Mouse (Mus musculus) heart, postnatal 0 days (tissue): ENCODE results near the gene Hamp. TPM values are rescaled to one million over a fixed set of nuclear protein-coding genes. Genes with fewer than 3 reads are reported as not detected.

Experiments
- ATAC-seq: fragments of 200-750 bp; cut with Nextera tagmentation; 2 replicates; pipeline ENCODE4 v1.8.0; 2017; ENCODE audit warnings: low read depth, moderate number of reproducible peaks, moderate library complexity; ENCODE audit not compliant: insufficient read depth
- DNase-seq: peaks from one replicate; pipeline ENCODE4 v3.0.0-alpha.2; 2016; ENCODE audit warnings: low spot score
- H3K27ac ChIP-seq: fragments of 300-500 bp; sonication (generic); 2 replicates; pipeline ENCODE4 v1.5.1; 2014; ENCODE audit warnings: low read depth, mild to moderate bottlenecking
- H3K27me3 ChIP-seq: fragments of 300-500 bp; sonication (generic); 2 replicates; pipeline ENCODE4 v1.6.1; 2014; ENCODE audit warnings: low read length, mixed read lengths; ENCODE audit not compliant: control insufficient read depth, insufficient read depth
- H3K36me3 ChIP-seq: fragments of 300-500 bp; sonication (generic); replicated peaks from 2 replicates; pipeline ENCODE4 v1.6.1; 2014; ENCODE audit warnings: low read length, mixed read lengths; ENCODE audit not compliant: control insufficient read depth, insufficient read depth
- H3K4me1 ChIP-seq: fragments of 300-500 bp; sonication (generic); 2 replicates; pipeline ENCODE4 v1.6.1; 2014; ENCODE audit warnings: antibody characterized with exemption; ENCODE audit not compliant: control insufficient read depth, insufficient read depth
- H3K4me2 ChIP-seq: fragments of 300-500 bp; sonication (generic); 2 replicates; pipeline ENCODE4 v1.6.1; 2014; ENCODE audit warnings: low read depth, mild to moderate bottlenecking, low read length, moderate library complexity
- H3K4me3 ChIP-seq: fragments of 300-500 bp; sonication (generic); 2 replicates; pipeline ENCODE4 v1.5.1; 2014; ENCODE audit warnings: low read depth, low read length
- H3K9ac ChIP-seq: fragments of 300-500 bp; sonication (generic); replicated peaks from 2 replicates; pipeline ENCODE4 v1.6.1; 2014; ENCODE audit warnings: low read depth, low read length, mixed read lengths
- H3K9me3 ChIP-seq: fragments of 300-500 bp; sonication (generic); replicated peaks from 2 replicates; pipeline ENCODE4 v1.6.1; 2016; ENCODE audit warnings: low read length; ENCODE audit not compliant: control insufficient read depth
- CTCF ChIP-seq: IDR thresholded peaks from 2 replicates; pipeline ENCODE4 v1.5.1; 2016; ENCODE audit warnings: antibody characterized with exemption, control low read depth, low read depth
- EP300 ChIP-seq: IDR thresholded peaks from 2 replicates; pipeline ENCODE4 v1.6.1; 2016; ENCODE audit warnings: antibody characterized with exemption, low read depth
- WGBS: fragments of 180-500 bp; shearing (Covaris S2); extraction: QIAGEN DNeasy Blood & Tissue Kit; methylation state at CpG from one replicate; pipeline ENCODE4 v1.1.7; 2014; 5-methylcytosine and 5-hydroxymethylcytosine counted together
- polyA plus RNA-seq: library from polyadenylated mRNA; unstranded; fragments of >200 nt; fragmentation: Nextera tagmentation; extraction: Ambion mirVana; gene quantifications from 2 replicates; pipeline ENCODE4 v1.2.1, GENCODE M21; 2015
- total RNA-seq: library from RNA; depleted of rRNA; stranded (reverse); fragments of >200 nt; gene quantifications from 2 replicates; pipeline ENCODE4 v1.2.3, GENCODE M21; 2014; ENCODE audit warnings: low replicate concordance; rRNA removed

Hamp gene
- total and polyA plus RNA-seq, 2 experiments from 2014 or later: 1.7 TPM; not detected in 1

DNA sequence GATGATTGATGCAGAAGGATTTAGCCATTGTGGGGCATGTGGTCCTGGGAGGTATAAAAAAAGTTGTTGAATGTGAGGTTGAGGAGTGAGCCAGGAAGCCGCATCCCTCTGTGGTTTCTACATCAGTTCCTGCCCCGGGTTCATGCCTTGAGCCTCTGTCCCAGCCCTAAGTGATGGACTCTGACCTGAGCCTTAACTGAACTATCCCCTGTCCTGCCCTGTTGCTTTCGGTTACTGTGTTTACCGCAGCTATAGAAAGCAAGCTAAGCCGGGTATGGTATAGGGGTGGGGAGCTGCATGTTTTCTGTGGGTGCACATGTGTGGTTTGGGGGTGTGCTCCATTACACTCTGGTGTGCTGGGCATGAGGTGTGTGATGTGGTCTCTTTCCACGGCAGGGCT lies 34.1 kb downstream of the Hamp start:
- no peak for TF ChIP-seq EP300
- no peak for TF ChIP-seq CTCF
- no peak overlapping the region for H3K4me2 ChIP-seq
- peaks cover 15% of the 10 kb centered on the region; the same call in 1 of the 2 replicates for H3K27me3 ChIP-seq
- no peaks in the 10 kb centered on the region for H3K36me3 ChIP-seq
- WGBS: 64% methylated on average over 6 of the region's 6 CpGs
- H3K4me3 ChIP-seq: no peak overlapping the region
- no peak overlapping the region for H3K27ac ChIP-seq
- H3K9ac ChIP-seq: no peak overlapping the region
- no peaks in the 10 kb centered on the region for H3K9me3 ChIP-seq
- ATAC-seq: no peak
- DNase-seq: no peak
- 0 out of 2 replicates have a peak, but pooled peaks cover 5% of the 10 kb centered on the region for H3K4me1 ChIP-seq

- Histone ChIP-seq H3K9ac (no peak overlapping the region), H3K27ac (no peak overlapping the region), H3K9me3 (no peaks in the 10 kb centered on the region), H3K27me3 (peaks cover 15% of the 10 kb centered on the region; the same call in 1 of the 2 replicates), H3K36me3 (no peaks in the 10 kb centered on the region), H3K4me2 (peak overlapping the region; percentile 34), H3K4me3 (no peak overlapping the region), H3K4me1 (0 out of 2 replicates have a peak, but pooled peaks cover 5% of the 10 kb centered on the region)
- ATAC-seq (no peak), DNase-seq (no peak)
- TF ChIP-seq EP300 (no peak), CTCF (no peak)
- 28% methylated on average over 17 of the region's 17 CpGs for WGBS
Measured at GRCm38 (mm10) chr7:30908992-30909431, 34.8 kb downstream of the Hamp start.

DNA sequence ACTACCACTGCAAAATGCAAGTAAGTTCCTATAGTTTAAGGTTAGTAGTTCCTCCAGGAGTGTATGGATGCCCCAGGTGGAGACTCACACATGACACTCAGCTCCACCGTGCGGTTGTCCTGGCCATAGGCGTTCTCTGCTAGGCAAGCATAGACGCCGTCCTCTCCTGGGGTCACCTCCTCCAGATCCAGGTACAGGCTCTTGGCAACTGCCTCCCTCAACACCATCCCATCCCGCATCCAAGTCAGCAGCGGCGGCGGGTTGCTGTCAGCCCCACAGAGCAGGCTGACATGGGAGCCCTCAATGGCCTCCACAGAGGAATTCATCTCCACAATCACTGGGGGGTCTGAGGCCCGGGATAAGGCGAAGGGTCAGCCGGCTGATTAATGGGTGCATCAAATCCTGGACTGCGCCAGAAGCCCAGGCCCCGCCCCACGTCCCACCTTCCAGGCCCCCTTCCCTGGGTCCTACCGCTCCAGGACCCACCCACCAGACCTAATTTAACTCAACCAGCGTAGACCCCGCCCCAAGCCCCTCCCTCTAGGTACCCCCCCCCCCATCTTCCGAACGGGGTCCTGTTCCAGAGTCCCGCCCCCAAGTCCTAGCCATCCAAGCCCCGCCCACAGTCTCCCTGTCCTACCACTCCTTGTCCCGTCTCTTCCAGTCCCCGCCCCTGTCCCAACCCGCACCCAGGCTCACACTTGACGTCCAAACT lies 35.4 kb downstream of the Hamp start:
- H3K4me2 ChIP-seq: peak overlapping the region; percentile 34
- no peak overlapping the region for H3K27ac ChIP-seq
- 3% methylated on average over 25 of the region's 26 CpGs for WGBS
- H3K36me3 ChIP-seq: no peaks in the 10 kb centered on the region
- H3K27me3 ChIP-seq: peaks cover 15% of the 10 kb centered on the region; the same call in 1 of the 2 replicates
- H3K9ac ChIP-seq: no peak overlapping the region
- no peak for DNase-seq
- H3K4me1 ChIP-seq: 0 out of 2 replicates have a peak, but pooled peaks cover 5% of the 10 kb centered on the region
- H3K4me3 ChIP-seq: no peak overlapping the region
- TF ChIP-seq EP300 (no peak), CTCF (no peak)
- ATAC-seq: no peak; the same call in 1 of the 2 replicates
- no peaks in the 10 kb centered on the region for H3K9me3 ChIP-seq

GRCm38 (mm10) chr7:30904042-30904441 lies 39.8 kb downstream of the Hamp start:
- Histone ChIP-seq H3K4me2 (no peak overlapping the region), H3K27me3 (peaks cover 16% of the 10 kb centered on the region; the same call in 1 of the 2 replicates), H3K4me1 (0 out of 2 replicates have a peak, but pooled peaks cover 4% of the 10 kb centered on the region), H3K4me3 (no peak overlapping the region), H3K9me3 (no peaks in the 10 kb centered on the region), H3K9ac (no peak overlapping the region), H3K36me3 (no peaks in the 10 kb centered on the region), H3K27ac (no peak overlapping the region)
- 41% methylated on average over 4 of the region's 4 CpGs for WGBS
- no peak for ATAC-seq
- no peak for DNase-seq
- TF ChIP-seq CTCF: peak; percentile 44
- no peak for TF ChIP-seq EP300

DNA sequence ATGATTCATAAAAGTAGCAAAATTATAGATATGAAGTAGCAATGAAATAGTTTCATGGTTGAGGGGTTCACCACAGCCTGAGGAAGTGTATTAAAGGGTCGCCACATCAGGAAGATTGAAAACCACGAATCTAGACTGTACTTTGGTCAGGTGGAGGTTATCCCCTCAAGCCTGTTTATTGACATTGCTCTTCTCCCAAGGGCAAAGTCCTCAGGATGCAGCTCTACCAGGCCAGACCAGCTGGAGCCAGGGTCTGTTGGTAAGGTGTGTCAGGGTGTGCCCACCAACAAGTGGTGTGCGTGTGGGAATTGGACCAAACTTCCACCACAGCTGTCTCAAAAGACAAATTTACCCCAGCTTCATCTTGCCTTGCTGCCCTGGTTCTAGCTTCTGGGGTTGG lies 48.6 kb downstream of the Hamp start:
- no peak overlapping the region for H3K4me2 ChIP-seq
- TF ChIP-seq CTCF (no peak), EP300 (no peak)
- 84% methylated on average over 3 of the region's 3 CpGs for WGBS
- H3K4me1 ChIP-seq: no peaks in the 10 kb centered on the region
- DNase-seq (no peak), ATAC-seq (no peak)
- no peaks in the 10 kb centered on the region for H3K27me3 ChIP-seq
- no peaks in the 10 kb centered on the region for H3K36me3 ChIP-seq
- H3K9ac ChIP-seq: no peak overlapping the region
- no peak overlapping the region for H3K4me3 ChIP-seq
- no peak overlapping the region for H3K27ac ChIP-seq
- H3K9me3 ChIP-seq: no peaks in the 10 kb centered on the region

DNA sequence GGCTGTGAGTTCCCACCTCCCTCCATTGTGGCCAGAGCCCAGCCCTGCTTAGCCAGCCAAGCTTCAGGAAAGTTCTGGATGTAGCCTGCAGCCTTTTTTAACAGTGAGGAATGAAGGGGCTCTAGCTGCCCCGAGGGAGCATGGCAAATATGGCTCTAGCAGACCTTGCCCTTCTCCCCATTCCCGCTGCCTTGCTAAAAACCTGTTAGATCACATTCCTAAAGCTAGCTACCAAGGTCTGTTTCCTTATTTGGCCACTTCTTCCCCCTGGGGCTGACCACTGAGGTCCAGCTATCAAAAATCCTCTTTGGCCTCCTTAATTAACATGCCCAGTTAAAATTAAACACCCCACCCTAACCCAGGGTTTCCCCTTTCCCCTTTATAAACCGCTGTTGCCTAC lies 51.3 kb downstream of the Hamp start:
- no peak overlapping the region for H3K4me3 ChIP-seq
- no peaks in the 10 kb centered on the region for H3K36me3 ChIP-seq
- no peaks in the 10 kb centered on the region for H3K27me3 ChIP-seq
- TF ChIP-seq EP300 (no peak), CTCF (no peak)
- no peaks in the 10 kb centered on the region for H3K9me3 ChIP-seq
- H3K4me1 ChIP-seq: no peaks in the 10 kb centered on the region
- ATAC-seq: no peak
- DNase-seq: no peak
- WGBS: 56% methylated on average over 3 of the region's 3 CpGs
- no peak overlapping the region for H3K27ac ChIP-seq
- H3K9ac ChIP-seq: no peak overlapping the region
- no peak overlapping the region for H3K4me2 ChIP-seq

Other genes starting within 250 kb of the Hamp start
- 1.5 and 6.6 TPM in 2 replicates for gene 2200002J24Rik, start 245.1 kb downstream of the Hamp start, total RNA-seq
- gene 2200002J24Rik, start 245.1 kb downstream of the Hamp start, polyA plus RNA-seq: 5.8 and 6.4 TPM in 2 replicates
- gene Atp4a, start 231.8 kb downstream of the Hamp start, total RNA-seq: not detected in 2 replicates
- 0.04 TPM in 1 of 2 replicates, not detected in the other for gene Atp4a, start 231.8 kb downstream of the Hamp start, polyA plus RNA-seq
- gene Tmem147, start 214.5 kb downstream of the Hamp start, total RNA-seq: 228 and 261 TPM in 2 replicates
- gene Tmem147, start 214.5 kb downstream of the Hamp start, polyA plus RNA-seq: 283 and 304 TPM in 2 replicates
- gene Gapdhs, start 200.4 kb downstream of the Hamp start, total RNA-seq: not detected in 2 replicates
- 0.16 TPM in 1 of 2 replicates, not detected in the other for gene Gapdhs, start 200.4 kb downstream of the Hamp start, polyA plus RNA-seq
- 0.23 and 4.6 TPM in 2 replicates for gene Sbsn, start 192.6 kb downstream of the Hamp start, total RNA-seq
- gene Sbsn, start 192.6 kb downstream of the Hamp start, polyA plus RNA-seq: 2.5 and 2.6 TPM in 2 replicates
- gene Dmkn, start 180.3 kb downstream of the Hamp start, total RNA-seq: 1.1 and 8.1 TPM in 2 replicates
- 10.4 and 13.8 TPM in 2 replicates for gene Dmkn, start 180.3 kb downstream of the Hamp start, polyA plus RNA-seq
- not detected in 2 replicates for gene Krtdap, start 156.1 kb downstream of the Hamp start, total RNA-seq
- 0.40 and 1.3 TPM in 2 replicates for gene Krtdap, start 156.1 kb downstream of the Hamp start, polyA plus RNA-seq
- not detected in 2 replicates for gene Ffar2, start 120.3 kb downstream of the Hamp start, total RNA-seq
- gene Ffar2, start 120.3 kb downstream of the Hamp start, polyA plus RNA-seq: 0.05 TPM in 2 replicates
- gene Ffar3, start 87.9 kb downstream of the Hamp start, total RNA-seq: not detected in 2 replicates
- not detected in 2 replicates for gene Ffar3, start 87.9 kb downstream of the Hamp start, polyA plus RNA-seq
- not detected in 2 replicates for gene Ffar1, start 82.5 kb downstream of the Hamp start, total RNA-seq
- gene Ffar1, start 82.5 kb downstream of the Hamp start, polyA plus RNA-seq: not detected in 2 replicates
- gene Cd22, start 63.7 kb downstream of the Hamp start, total RNA-seq: not detected in 2 replicates
- gene Cd22, start 63.7 kb downstream of the Hamp start, polyA plus RNA-seq: 0.08 and 0.23 TPM in 2 replicates
- gene Mag, start 29.2 kb downstream of the Hamp start, total RNA-seq: 0.38 and 1.2 TPM in 2 replicates
- 0.07 and 0.10 TPM in 2 replicates for gene Mag, start 29.2 kb downstream of the Hamp start, polyA plus RNA-seq
- gene Hamp2, start 19.4 kb downstream of the Hamp start, total RNA-seq: not detected in 2 replicates
- 0.44 TPM in 1 of 2 replicates, not detected in the other for gene Hamp2, start 19.4 kb downstream of the Hamp start, polyA plus RNA-seq
- 101 and 109 TPM in 2 replicates for gene Usf2, start 12.8 kb upstream of the Hamp start, total RNA-seq
- gene Usf2, start 12.8 kb upstream of the Hamp start, polyA plus RNA-seq: 16.5 and 16.7 TPM in 2 replicates
- gene Lsr, start 29.4 kb upstream of the Hamp start, total RNA-seq: 6.2 and 12.8 TPM in 2 replicates
- gene Lsr, start 29.4 kb upstream of the Hamp start, polyA plus RNA-seq: 4.0 and 4.1 TPM in 2 replicates
- gene Fam187b, start 29.8 kb upstream of the Hamp start, total RNA-seq: 0.77 TPM in 1 of 2 replicates, not detected in the other
- 0.18 and 0.58 TPM in 2 replicates for gene Fam187b, start 29.8 kb upstream of the Hamp start, polyA plus RNA-seq
- gene Fxyd5, start 98.4 kb upstream of the Hamp start, total RNA-seq: 54.3 and 69.7 TPM in 2 replicates
- 41.5 and 46.4 TPM in 2 replicates for gene Fxyd5, start 98.4 kb upstream of the Hamp start, polyA plus RNA-seq
- 5.8 TPM in 1 of 2 replicates, not detected in the other for gene Fxyd7, start 107.4 kb upstream of the Hamp start, total RNA-seq
- 0.67 and 0.72 TPM in 2 replicates for gene Fxyd7, start 107.4 kb upstream of the Hamp start, polyA plus RNA-seq
- 499 and 572 TPM in 2 replicates for gene Fxyd1, start 113.2 kb upstream of the Hamp start, total RNA-seq
- 1,579 and 1,586 TPM in 2 replicates for gene Fxyd1, start 113.2 kb upstream of the Hamp start, polyA plus RNA-seq
- 0.27 and 2.7 TPM in 2 replicates for gene Lgi4, start 115.3 kb upstream of the Hamp start, total RNA-seq
- 0.08 and 0.19 TPM in 2 replicates for gene Lgi4, start 115.3 kb upstream of the Hamp start, polyA plus RNA-seq
- gene Fxyd3, start 132.7 kb upstream of the Hamp start, total RNA-seq: 0.81 and 0.92 TPM in 2 replicates
- gene Fxyd3, start 132.7 kb upstream of the Hamp start, polyA plus RNA-seq: 0.66 and 2.4 TPM in 2 replicates
- 6.7 and 10.5 TPM in 2 replicates for gene Hpn, start 171.3 kb upstream of the Hamp start, total RNA-seq
- 1.3 and 1.7 TPM in 2 replicates for gene Hpn, start 171.3 kb upstream of the Hamp start, polyA plus RNA-seq
- gene Scn1b, start 183.0 kb upstream of the Hamp start, total RNA-seq: 4.7 and 28.3 TPM in 2 replicates
- gene Scn1b, start 183.0 kb upstream of the Hamp start, polyA plus RNA-seq: 4.2 and 5.3 TPM in 2 replicates
- 53.9 and 57.2 TPM in 2 replicates for gene Gramd1a, start 211.9 kb upstream of the Hamp start, total RNA-seq
- 25.9 and 27.0 TPM in 2 replicates for gene Gramd1a, start 211.9 kb upstream of the Hamp start, polyA plus RNA-seq